Mouse (Mus musculus): Measurements from ENCODE around the gene Sertm1. TPM values are rescaled to one million over a fixed set of nuclear protein-coding genes. Genes with fewer than 3 reads are reported as not detected.

Sertm1 gene
- 1.7 TPM in 2 replicates for polyA plus RNA-seq (2015; fragmentation: Nextera tagmentation; extraction: Ambion mirVana)

DNA sequence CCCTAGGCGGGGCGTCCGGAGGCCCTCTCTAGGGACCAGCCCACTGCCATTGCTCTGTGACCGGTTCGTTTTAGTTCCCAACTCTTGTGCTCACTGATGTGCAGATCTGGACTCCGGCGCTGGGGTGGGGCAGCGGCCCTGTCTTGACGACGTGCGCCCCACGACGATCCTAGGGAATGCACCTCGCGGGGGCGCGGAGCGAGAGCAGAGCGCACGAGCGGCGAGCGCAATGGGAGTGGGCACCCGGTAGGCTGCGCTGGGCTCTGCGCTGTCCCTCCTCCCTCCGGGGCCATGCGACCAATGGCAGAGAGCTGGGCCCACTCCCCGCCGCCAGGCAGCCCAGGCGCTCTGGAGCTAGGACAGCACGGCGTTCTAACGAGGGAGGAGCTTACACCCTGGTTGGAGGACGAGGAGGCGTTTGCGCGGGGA, at the start of gene Sertm1:
Sertm1 (minus strand) TSS at position 245 of the 429 bp plus-strand sequence.

Other genes starting within 250 kb of the Sertm1 start
- 47.4 and 48.5 TPM in 2 replicates for gene Supt20, start 223.1 kb downstream of the Sertm1 start, polyA plus RNA-seq (2015; fragmentation: Nextera tagmentation; extraction: Ambion mirVana)
- 0.34 and 0.38 TPM in 2 replicates for gene Gm21958, start 201.5 kb downstream of the Sertm1 start, polyA plus RNA-seq (2015; fragmentation: Nextera tagmentation; extraction: Ambion mirVana)
- 59.2 and 63.0 TPM in 2 replicates for gene Exosc8, start 180.5 kb downstream of the Sertm1 start, polyA plus RNA-seq (2015; fragmentation: Nextera tagmentation; extraction: Ambion mirVana)
- gene Alg5, start 180.3 kb downstream of the Sertm1 start, polyA plus RNA-seq (2015; fragmentation: Nextera tagmentation; extraction: Ambion mirVana): 55.9 and 67.1 TPM in 2 replicates
- 1.6 and 1.8 TPM in 2 replicates for gene Smad9, start 160.3 kb downstream of the Sertm1 start, polyA plus RNA-seq (2015; fragmentation: Nextera tagmentation; extraction: Ambion mirVana)
- gene Rfxap, start 108.1 kb downstream of the Sertm1 start, polyA plus RNA-seq (2015; fragmentation: Nextera tagmentation; extraction: Ambion mirVana): 61.1 and 77.3 TPM in 2 replicates
- 0.28 and 0.99 TPM in 2 replicates for gene Ccna1, start 139.6 kb upstream of the Sertm1 start, polyA plus RNA-seq (2015; fragmentation: Nextera tagmentation; extraction: Ambion mirVana)
- gene Spg20, start 196.2 kb upstream of the Sertm1 start, polyA plus RNA-seq (2015; fragmentation: Nextera tagmentation; extraction: Ambion mirVana): 12.9 and 15.0 TPM in 2 replicates
- gene Ccdc169, start 221.5 kb upstream of the Sertm1 start, polyA plus RNA-seq (2015; fragmentation: Nextera tagmentation; extraction: Ambion mirVana): not detected in 2 replicates